Mouse (Mus musculus) fat pad, adult 2 months (tissue): ENCODE results near the gene Plcb1.

Experiments used
- DNase-seq: peaks from one replicate; pipeline ENCODE4 v3.0.0-alpha.2; 2011; ENCODE audit warnings: low read depth, low spot score; ENCODE audit errors: extremely low read depth

Plcb1 gene

GRCm38 (mm10) chr2:134911360-134911759 is 125.5 kb downstream of the Plcb1 start:
- no peak for DNase-seq

GRCm38 (mm10) chr2:134912616-134913015 is 126.7 kb downstream of the Plcb1 start:
- no peak for DNase-seq

GRCm38 (mm10) chr2:134913542-134913941 is 127.7 kb downstream of the Plcb1 start:
- DNase-seq: no peak

- DNase-seq: no peak
Measured at GRCm38 (mm10) chr2:134914091-134914550, 128.3 kb downstream of the Plcb1 start.

DNA sequence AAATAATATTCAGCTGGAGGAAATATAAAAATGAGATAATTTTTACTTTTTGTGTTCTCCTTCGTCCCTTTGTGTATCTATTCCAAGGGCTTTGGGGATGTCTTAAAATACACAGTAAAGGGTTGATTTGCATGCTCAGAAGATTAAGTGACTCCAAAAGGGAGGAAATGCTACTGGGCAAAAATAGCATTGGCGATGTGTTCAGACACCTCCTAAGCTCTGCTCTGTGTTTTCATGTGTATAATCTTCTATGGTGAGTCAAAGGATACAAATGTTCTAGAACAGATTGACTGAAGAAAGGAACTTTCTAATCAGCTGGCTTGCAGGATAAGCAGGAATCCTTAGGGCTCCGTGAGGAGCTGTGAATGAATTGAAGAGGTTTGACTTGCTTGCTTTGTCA is 129.2 kb downstream of the Plcb1 start:
- DNase-seq: no peak

DNA sequence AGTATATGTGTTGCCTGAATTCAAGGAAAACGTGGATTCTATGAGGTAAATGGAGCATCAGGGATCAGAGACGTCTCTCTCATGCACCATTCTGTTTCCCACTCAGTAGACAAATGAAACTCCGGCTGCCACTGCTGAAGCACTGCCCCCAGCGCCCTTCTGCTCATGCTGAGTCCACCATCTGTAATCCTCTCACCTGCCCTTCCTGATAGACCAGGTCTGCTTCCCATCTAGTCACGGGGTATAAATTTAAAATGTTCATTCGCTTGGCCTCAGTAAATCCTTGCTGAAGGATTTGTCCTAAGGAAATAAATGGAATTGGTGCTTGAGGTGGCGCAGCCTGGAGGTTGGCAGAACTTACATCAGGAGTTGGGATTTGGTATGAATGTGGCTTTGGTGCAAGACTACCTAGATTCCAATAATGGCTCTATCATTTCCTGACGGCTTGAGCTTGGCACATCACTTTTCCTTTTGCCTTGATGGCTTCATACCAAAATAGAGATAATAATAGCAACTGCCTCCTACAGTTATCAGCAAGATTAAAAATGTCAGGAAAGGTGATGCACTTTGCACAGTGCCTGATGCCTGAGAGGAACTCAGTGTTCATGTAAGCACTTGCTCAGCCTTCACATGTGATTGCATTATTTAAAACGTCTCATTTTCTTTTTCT is 134.9 kb downstream of the Plcb1 start:
- DNase-seq: no peak

- DNase-seq: no peak
Measured at GRCm38 (mm10) chr2:134922636-134923375, 136.9 kb downstream of the Plcb1 start.

- DNase-seq: no peak
Measured at GRCm38 (mm10) chr2:134924143-134924655, 138.3 kb downstream of the Plcb1 start.

DNA sequence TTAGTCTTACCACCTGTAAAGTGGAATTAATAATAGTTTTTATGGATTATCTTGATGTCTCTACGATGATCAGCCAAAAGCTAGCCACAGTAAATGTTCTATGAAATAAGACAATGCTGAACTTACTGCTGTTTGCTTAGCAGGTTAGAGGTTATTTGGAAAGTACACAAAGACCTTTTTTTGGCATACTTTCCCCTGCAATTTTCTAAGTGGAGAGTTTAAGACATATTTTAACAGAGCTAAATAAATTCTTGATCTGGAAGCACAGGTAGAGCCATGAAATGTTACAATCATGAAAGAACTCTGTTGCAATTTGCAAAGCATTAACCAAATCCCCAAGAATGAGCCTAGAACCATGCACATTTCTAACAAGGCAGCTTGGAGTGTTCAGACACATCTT is 140.4 kb downstream of the Plcb1 start:
- DNase-seq: no peak

- DNase-seq: no peak
Measured at GRCm38 (mm10) chr2:134927072-134927471, 141.2 kb downstream of the Plcb1 start.

- DNase-seq: no peak
Measured at GRCm38 (mm10) chr2:134929452-134929851, 143.6 kb downstream of the Plcb1 start.

GRCm38 (mm10) chr2:134930961-134931360 is 145.1 kb downstream of the Plcb1 start:
- DNase-seq: no peak

- DNase-seq: peak; percentile 85
Measured at GRCm38 (mm10) chr2:134931756-134932421, 146.0 kb downstream of the Plcb1 start.

DNA sequence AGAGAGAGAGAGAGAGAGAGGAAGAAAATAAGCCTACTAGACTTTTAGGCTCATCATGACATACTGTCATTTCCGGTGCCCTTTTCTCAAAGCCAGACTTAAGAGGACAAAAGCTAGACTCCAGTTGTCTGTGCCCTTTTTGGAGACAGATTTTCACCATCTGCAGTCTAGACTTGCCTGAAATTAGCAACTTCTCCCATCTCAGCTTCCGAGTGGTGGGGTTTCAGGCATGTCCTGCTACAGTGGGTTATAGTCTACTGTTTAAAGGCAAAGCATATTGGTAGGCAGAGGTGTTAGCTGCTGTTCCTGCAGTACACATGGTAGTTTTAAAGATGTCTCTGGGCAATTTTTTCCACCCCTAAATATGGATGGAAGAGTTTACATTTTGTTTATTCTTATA is 149.6 kb downstream of the Plcb1 start:
- DNase-seq: no peak

GRCm38 (mm10) chr2:134935970-134936649 is 150.2 kb downstream of the Plcb1 start:
- DNase-seq: no peak

GRCm38 (mm10) chr2:134937666-134938065 is 151.8 kb downstream of the Plcb1 start:
- DNase-seq: no peak

- no peak for DNase-seq
Measured at GRCm38 (mm10) chr2:134942039-134942438, 156.2 kb downstream of the Plcb1 start.

DNA sequence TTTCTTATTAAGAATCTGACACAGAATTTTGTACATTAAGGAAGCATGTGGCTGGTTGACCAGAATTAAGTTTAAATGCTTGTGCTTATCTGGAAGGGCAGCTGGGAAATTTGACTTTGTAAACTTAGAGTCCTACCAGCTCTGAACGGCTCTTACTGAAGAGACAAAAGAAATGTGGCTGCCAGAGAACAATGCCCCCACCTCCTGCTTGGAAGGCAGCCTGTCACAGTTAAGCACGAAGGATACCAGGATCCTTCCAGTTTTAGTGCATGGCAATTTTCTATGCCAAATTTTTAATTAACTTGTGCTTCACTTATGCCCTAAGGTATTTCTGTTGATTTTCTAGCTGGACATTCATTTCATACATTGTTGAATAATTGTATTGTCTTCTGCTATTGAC is 157.1 kb downstream of the Plcb1 start:
- no peak for DNase-seq

DNA sequence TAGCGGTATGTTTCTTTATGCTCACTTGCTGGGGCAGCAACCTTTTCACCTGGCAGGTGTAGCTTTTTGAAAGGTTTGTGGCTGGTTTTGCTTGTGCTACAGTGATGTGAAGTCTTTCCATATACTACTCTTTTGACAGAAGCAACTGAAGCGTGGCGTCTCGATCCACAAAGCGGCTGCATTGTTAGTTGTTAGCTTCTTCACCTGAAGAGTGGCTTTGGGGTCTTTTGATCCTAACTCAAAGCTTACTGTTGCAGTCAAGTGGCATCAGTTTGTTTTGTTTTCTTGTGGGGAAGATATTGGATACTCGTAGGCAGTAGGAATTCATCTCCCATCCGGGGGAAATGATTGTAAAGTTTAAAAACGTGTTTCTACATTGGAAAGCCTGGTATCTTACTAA is 160.5 kb downstream of the Plcb1 start:
- no peak for DNase-seq

- DNase-seq: no peak
Measured at GRCm38 (mm10) chr2:134946911-134947310, 161.0 kb downstream of the Plcb1 start.

DNA sequence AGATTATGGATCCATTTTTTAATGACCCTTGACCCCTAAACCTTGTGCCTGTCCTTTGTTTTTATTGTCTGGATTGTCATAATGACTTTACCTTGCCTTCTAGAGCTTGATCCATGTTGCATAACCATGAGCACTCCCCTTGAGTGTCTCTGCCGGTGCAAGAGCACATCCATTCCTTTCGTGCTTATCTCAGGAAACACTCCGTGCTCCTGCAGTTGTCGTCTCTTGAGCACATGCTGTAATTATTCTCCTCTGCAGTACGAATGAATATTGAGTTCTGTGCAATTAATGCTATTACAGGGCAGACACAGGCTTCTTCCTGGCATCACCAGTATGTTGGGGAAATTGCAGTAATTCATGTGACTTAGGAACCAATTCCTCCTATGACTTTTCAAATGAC is 166.2 kb downstream of the Plcb1 start:
- DNase-seq: no peak
